In the genomic region with DNA sequence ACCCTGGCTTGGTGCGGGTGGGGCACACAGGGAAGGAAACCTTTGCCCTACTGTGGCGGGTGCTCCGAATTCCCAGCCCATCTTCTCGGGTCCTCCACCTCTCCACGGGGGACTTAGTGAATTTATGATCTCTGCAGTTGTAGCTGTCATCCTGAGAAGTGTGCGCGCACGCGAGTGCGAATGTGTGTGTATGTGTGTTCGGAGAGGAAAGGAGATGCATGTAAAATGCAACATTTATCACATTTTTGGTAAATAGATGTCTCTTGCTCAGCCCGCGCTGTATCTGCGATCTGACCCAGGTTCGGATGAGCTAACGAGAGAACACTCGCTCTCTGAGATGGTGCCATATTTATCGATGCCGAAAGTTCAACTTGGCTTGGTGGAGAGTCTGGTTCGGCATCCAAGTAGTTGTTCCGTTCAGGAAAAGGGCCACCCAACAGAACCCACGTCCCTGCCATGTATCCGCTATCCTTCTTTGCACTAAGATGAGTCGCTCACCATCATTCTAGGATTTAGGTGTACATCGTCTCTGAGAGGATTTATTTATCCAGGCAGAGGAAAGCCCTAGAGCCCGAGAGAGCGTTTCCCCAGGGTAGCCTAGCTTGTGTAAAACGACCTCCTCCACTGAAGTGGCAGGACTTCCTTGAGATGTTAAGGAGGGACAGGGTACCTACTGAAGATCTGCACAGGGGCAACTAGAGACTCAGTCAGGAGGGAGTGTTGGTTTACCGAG, we compare ENCODE assay signal across 8 mouse cellular contexts. TPM values are rescaled to one million over a fixed set of nuclear protein-coding genes. Genes with fewer than 3 reads are reported as not detected.
DNase-seq lines count a peak whose midpoint lies in the region; ATAC-seq and TF ChIP-seq lines count a peak whose summit lies in the region.

No protein-coding gene starts in this region.

- no peak for TF ChIP-seq CTCF in gastrocnemius, adult 2 months (IDR thresholded peaks at IDR 0.05)
- TF ChIP-seq CTCF in C2C12 (IDR thresholded peaks at IDR 0.05; ENCODE audit: control insufficient read depth, insufficient read depth, insufficient read length) = no peak

- H3K4me1 ChIP-seq in heart, embryonic 14.5 days (ENCODE audit: control insufficient read depth in 2 of 2, insufficient read depth in 2 of 2, low read length in 2 of 2) = peaks cover 1 to 23% of the 10 kb centered on the region in 2 experiments; a peak in 3 of 4 replicates
- H3K4me1 ChIP-seq in midbrain, embryonic 13.5 days (replicated peaks) = peaks cover 10% of the 10 kb centered on the region; the same call in 1 of the 2 replicates

- H3K79me2 ChIP-seq in C2C12 (ENCODE audit: control insufficient read depth, insufficient read depth) = peaks cover 58% of the 10 kb centered on the region

- H3K27me3 ChIP-seq in C2C12 (ENCODE audit: control insufficient read depth, insufficient read depth, insufficient read length) = no peaks in the 10 kb centered on the region
- no peaks in the 10 kb centered on the region for H3K27me3 ChIP-seq in heart, embryonic 14.5 days (ENCODE audit: control insufficient read depth, insufficient read depth, low read length)
- H3K27me3 ChIP-seq in midbrain, embryonic 13.5 days = no peaks in the 10 kb centered on the region

- peak overlapping the region; percentile 90 for H3ac ChIP-seq in C2C12 (ENCODE audit: control insufficient read depth, insufficient read length, low read depth)

- peak; percentile 40 for DNase-seq in gastrocnemius, adult 2 months
- no peak for DNase-seq in gastrocnemius, postnatal 10 days
- DNase-seq in cerebellum, postnatal 14 days = peak; percentile 44 to 66
- peak; percentile 23 to 24 for DNase-seq in left cerebral cortex, adult 8-10 months (ENCODE audit: low spot score in 2 of 2)
- no peak for DNase-seq in ovary, postnatal 10 days (ENCODE audit: low spot score)

- 0 out of 2 replicates have a peak, but pooled peaks cover 3% of the 10 kb centered on the region for H3K9me3 ChIP-seq in heart, embryonic 14.5 days (ENCODE audit: control insufficient read depth, low read length)
- H3K9me3 ChIP-seq in midbrain, embryonic 13.5 days = 0 out of 2 replicates have a peak, but pooled peaks cover 4% of the 10 kb centered on the region

- peak overlapping the region; percentile 97 for H3K27ac ChIP-seq in gastrocnemius, adult 2 months
- H3K27ac ChIP-seq in heart, embryonic 14.5 days (replicated peaks in 1 of 2; ENCODE audit: control insufficient read depth in 1 of 2, insufficient read depth in 1 of 2, low read depth in 2 of 2, low read length in 2 of 2) = peak overlapping the region; percentile 98 to 100
- H3K27ac ChIP-seq in midbrain, embryonic 13.5 days = peak overlapping the region; percentile 95

- 0 out of 2 replicates have a peak, but pooled peaks have one; percentile 4 for ATAC-seq in heart, embryonic 14.5 days (ENCODE audit: insufficient number of reproducible peaks, insufficient read depth, low FRiP score, low read depth)
- no peak; the same call in 1 of the 2 replicates for ATAC-seq in midbrain, embryonic 13.5 days

- intact Hi-C loops in gastrocnemius, adult 2 months (cut with DNase I) = loop anchor here (2.0 kb wide), 1 partner anchor 97 kb away; no protein-coding TSS in a partner anchor

- H3K4me3 ChIP-seq in gastrocnemius, adult 2 months = peak overlapping the region; percentile 77
- peak overlapping the region; percentile 82 for H3K4me3 ChIP-seq in C2C12 (ENCODE audit: insufficient read depth, poor library complexity, severe bottlenecking)
- H3K4me3 ChIP-seq in heart, embryonic 14.5 days (ENCODE audit: control insufficient read depth in 1 of 2, insufficient read depth in 1 of 2, low read depth in 1 of 2, low read length in 2 of 2) = peak overlapping the region; percentile 67 to 82
- peak overlapping the region; percentile 90 for H3K4me3 ChIP-seq in midbrain, embryonic 13.5 days (replicated peaks)

- peak overlapping the region; percentile 98 for H3K9ac ChIP-seq in heart, embryonic 14.5 days (ENCODE audit: low read length)
- H3K9ac ChIP-seq in midbrain, embryonic 13.5 days (replicated peaks) = peak overlapping the region; percentile 87

- peak overlapping the region; percentile 97 for H3K4me2 ChIP-seq in heart, embryonic 14.5 days (ENCODE audit: low read length)
- H3K4me2 ChIP-seq in midbrain, embryonic 13.5 days (replicated peaks) = peak overlapping the region; percentile 93

- WGBS in heart, embryonic 14.5 days = under 1% methylated on average over 29 of the region's 29 CpGs
- under 1% methylated on average over 29 of the region's 29 CpGs for WGBS in midbrain, embryonic 13.5 days

- peaks cover 51% of the 10 kb centered on the region for H3K79me3 ChIP-seq in C2C12 (ENCODE audit: low read depth)

- H3K36me3 ChIP-seq in C2C12 (ENCODE audit: control insufficient read depth, insufficient read depth) = peaks cover 26% of the 10 kb centered on the region
- H3K36me3 ChIP-seq in heart, embryonic 14.5 days (ENCODE audit: control insufficient read depth, insufficient read depth, low read length) = peaks cover 18% of the 10 kb centered on the region
- no peaks in the 10 kb centered on the region for H3K36me3 ChIP-seq in midbrain, embryonic 13.5 days

TF ChIP-seq in C2C12, 6 proteins besides CTCF, POLR2A, EP300 and RAD21:
- TF ChIP-seq USF1 (IDR thresholded peaks at IDR 0.05; ENCODE audit: low read depth) (no peak), FOSL1 (IDR thresholded peaks at IDR 0.05; ENCODE audit: insufficient read depth, low read length, poor library complexity, severe bottlenecking) (no peak), MYOG (IDR thresholded peaks at IDR 0.05; ENCODE audit: control insufficient read depth, extremely low read depth, insufficient read length) (no peak), MAX (IDR thresholded peaks at IDR 0.05) (no peak), MYOD1 (IDR thresholded peaks at IDR 0.05; ENCODE audit: control insufficient read depth, insufficient read length, low read depth) (no peak), CEBPB (IDR thresholded peaks at IDR 0.05; ENCODE audit: low read depth) (no peak)

RNA-seq across cellular contexts. Expression of gene Camk2d, which starts 1.7 kb away (rescaled TPM):
- 10 to 100 TPM; 54.2 to 60.1 TPM for total RNA-seq in gastrocnemius, adult 2 months (2021)
- total RNA-seq in gastrocnemius, postnatal 10 days (2021) = 100 to 1,000 TPM; 108 to 111 TPM
- polyA plus RNA-seq in C2C12 (2012; fragmentation: generic; extraction: Trizol) = 23.5 TPM
- 149 and 154 TPM in 2 replicates for polyA plus RNA-seq in heart, embryonic 14.5 days (2014; fragmentation: Nextera tagmentation; extraction: Ambion mirVana)
- total RNA-seq in left cerebral cortex, adult 8-10 months (2022) = 100 to 1,000 TPM; 126 to 159 (median 137) TPM
- 22.7 and 24.3 TPM in 2 replicates for polyA plus RNA-seq in midbrain, embryonic 13.5 days (2015; fragmentation: Nextera tagmentation; extraction: Ambion mirVana)

Comparison
In these comparisons a context has a peak if more than half of its experiments do, and no peak if none do; other contexts are left out.
1. DNase-seq: peak in gastrocnemius, adult 2 months (single experiment), cerebellum, postnatal 14 days (2 of 2) and left cerebral cortex, adult 8-10 months (2 of 2); none in gastrocnemius, postnatal 10 days (single experiment) and ovary, postnatal 10 days (single experiment).
2. Peak in every context shown above with its lines, with median percentiles within 50 percentile points of each other: H3K27ac ChIP-seq and H3K4me3 ChIP-seq.